Mouse (Mus musculus): ENCODE data around the gene B4galnt4. TPM values are rescaled to one million over a fixed set of nuclear protein-coding genes. Genes with fewer than 3 reads are reported as not detected.
"Not testable (repeated sequence)": the region's sequence is repeated elsewhere in the genome, so short reads cannot be mapped to it uniquely, and the experiment has no call there.

Gene B4galnt4
- 0.35 and 0.37 TPM in 2 replicates for polyA plus RNA-seq (2015; fragmentation: Nextera tagmentation; extraction: Ambion mirVana)

- Histone ChIP-seq H3K27me3 (ENCODE audit: control insufficient read depth, insufficient read depth, low read depth, low read length) (peaks cover 50% of the 10 kb centered on the region), H3K9ac (ENCODE audit: low read depth, low read length) (no peak within 1 kb of the TSS)
- WGBS (ENCODE audit: insufficient replicate concordance), result 1% methylated on average over 72 of the region's 72 CpGs
These were observed at the start of gene B4galnt4 for GRCm38 (mm10) chr7:141060426-141061242. Gene B4galnt4, plus strand, starts transcription at chr7:141061104.

GRCm38 (mm10) chr7:141011238-141011770 is 49.6 kb upstream of the B4galnt4 start:
- Histone ChIP-seq H3K4me1 (ENCODE audit: control insufficient read depth, low read depth, low read length) (peaks cover 29% of the 10 kb centered on the region), H3K36me3 (ENCODE audit: control insufficient read depth, insufficient read depth) (no peaks in the 10 kb centered on the region), H3K27me3 (ENCODE audit: control insufficient read depth, insufficient read depth, low read depth, low read length) (no peaks in the 10 kb centered on the region), H3K9ac (ENCODE audit: low read depth, low read length) (0 out of 2 replicates have a peak overlapping the region, but pooled peaks have one; percentile 33), H3K9me3 (replicated peaks; ENCODE audit: control insufficient read depth, low read length) (no peaks in the 10 kb centered on the region), H3K4me3 (ENCODE audit: low read depth, low read length) (no peak overlapping the region), H3K4me2 (ENCODE audit: low read depth, low read length) (peak overlapping the region; percentile 43; the same call in 1 of the 2 replicates), H3K27ac (ENCODE audit: low read length) (no peak overlapping the region; the same call in 1 of the 2 replicates)
- 50% methylated on average over 7 of the region's 7 CpGs for WGBS (ENCODE audit: insufficient replicate concordance)
- ATAC-seq (ENCODE audit: low read depth), result peak; percentile 14; the same call in 1 of the 2 replicates

More at GRCm38 (mm10) chr7:141060426-141061242, at the start of gene B4galnt4:
- Histone ChIP-seq H3K4me1 (ENCODE audit: control insufficient read depth, low read depth, low read length) (peaks cover 17% of the 10 kb centered on the region), H3K4me2 (ENCODE audit: low read depth, low read length) (peak within 1 kb of the TSS; percentile 71), H3K27ac (ENCODE audit: low read length) (no peak within 1 kb of the TSS), H3K4me3 (ENCODE audit: low read depth, low read length) (peak within 1 kb of the TSS; percentile 52), H3K9me3 (replicated peaks; ENCODE audit: control insufficient read depth, low read length) (no peaks in the 10 kb centered on the region), H3K36me3 (ENCODE audit: control insufficient read depth, insufficient read depth) (no peaks in the 10 kb centered on the region)
- peak; percentile 57 for ATAC-seq (ENCODE audit: low read depth)

- 64% methylated on average over 10 of the region's 10 CpGs for WGBS (ENCODE audit: insufficient replicate concordance)
These were observed 43.9 kb upstream of the B4galnt4 start for GRCm38 (mm10) chr7:141016707-141017697.

GRCm38 (mm10) chr7:141017824-141018223 is 43.1 kb upstream of the B4galnt4 start, which contains the start of gene Ifitm6:
Gene Ifitm6, minus strand, starts transcription at chr7:141017924.
- not testable (repeated sequence) for H3K4me1 ChIP-seq (ENCODE audit: control insufficient read depth, low read depth, low read length); H3K9ac ChIP-seq (ENCODE audit: low read depth, low read length); H3K4me2 ChIP-seq (ENCODE audit: low read depth, low read length); ATAC-seq (ENCODE audit: low read depth); H3K27me3 ChIP-seq (ENCODE audit: control insufficient read depth, insufficient read depth, low read depth, low read length); H3K4me3 ChIP-seq (ENCODE audit: low read depth, low read length); H3K9me3 ChIP-seq (replicated peaks; ENCODE audit: control insufficient read depth, low read length); H3K36me3 ChIP-seq (ENCODE audit: control insufficient read depth, insufficient read depth)
- WGBS (ENCODE audit: insufficient replicate concordance), result 81% methylated on average over 1 of the region's 1 CpGs
- peak within 1 kb of the TSS; percentile 42 for H3K27ac ChIP-seq (ENCODE audit: low read length)

More at GRCm38 (mm10) chr7:141016707-141017697, 43.9 kb upstream of the B4galnt4 start:
- 0 out of 2 replicates have a peak, but pooled peaks have one; percentile 17 for ATAC-seq (ENCODE audit: low read depth)
- Histone ChIP-seq H3K4me3 (ENCODE audit: low read depth, low read length) (no peak overlapping the region), H3K9ac (ENCODE audit: low read depth, low read length) (no peak overlapping the region), H3K27ac (ENCODE audit: low read length) (peak overlapping the region; percentile 42), H3K9me3 (replicated peaks; ENCODE audit: control insufficient read depth, low read length) (no peaks in the 10 kb centered on the region), H3K36me3 (ENCODE audit: control insufficient read depth, insufficient read depth) (no peaks in the 10 kb centered on the region), H3K4me2 (ENCODE audit: low read depth, low read length) (no peak overlapping the region), H3K27me3 (ENCODE audit: control insufficient read depth, insufficient read depth, low read depth, low read length) (no peaks in the 10 kb centered on the region), H3K4me1 (ENCODE audit: control insufficient read depth, low read depth, low read length) (peaks cover 1% of the 10 kb centered on the region; the same call in 1 of the 2 replicates)

GRCm38 (mm10) chr7:141019028-141019427 is 41.9 kb upstream of the B4galnt4 start:
- Histone ChIP-seq H3K27me3 (ENCODE audit: control insufficient read depth, insufficient read depth, low read depth, low read length) (no peaks in the 10 kb centered on the region), H3K9me3 (replicated peaks; ENCODE audit: control insufficient read depth, low read length) (no peaks in the 10 kb centered on the region), H3K9ac (ENCODE audit: low read depth, low read length) (no peak overlapping the region), H3K4me1 (ENCODE audit: control insufficient read depth, low read depth, low read length) (no peaks in the 10 kb centered on the region), H3K4me2 (ENCODE audit: low read depth, low read length) (no peak overlapping the region), H3K36me3 (ENCODE audit: control insufficient read depth, insufficient read depth) (no peaks in the 10 kb centered on the region), H3K4me3 (ENCODE audit: low read depth, low read length) (no peak overlapping the region), H3K27ac (ENCODE audit: low read length) (no peak overlapping the region)
- ATAC-seq (ENCODE audit: low read depth), result no peak
- 75% methylated on average over 5 of the region's 5 CpGs for WGBS (ENCODE audit: insufficient replicate concordance)

GRCm38 (mm10) chr7:141021489-141022449 is 39.1 kb upstream of the B4galnt4 start:
- H3K27me3 ChIP-seq (ENCODE audit: control insufficient read depth, insufficient read depth, low read depth, low read length), result no peaks in the 10 kb centered on the region
- no peak overlapping the region for H3K27ac ChIP-seq (ENCODE audit: low read length)
- WGBS (ENCODE audit: insufficient replicate concordance), result 55% methylated on average over 14 of the region's 14 CpGs
- H3K36me3 ChIP-seq (ENCODE audit: control insufficient read depth, insufficient read depth), result no peaks in the 10 kb centered on the region
- no peak overlapping the region for H3K4me3 ChIP-seq (ENCODE audit: low read depth, low read length)
- no peak overlapping the region for H3K9ac ChIP-seq (ENCODE audit: low read depth, low read length)
- H3K4me2 ChIP-seq (ENCODE audit: low read depth, low read length), result no peak overlapping the region
- no peaks in the 10 kb centered on the region for H3K4me1 ChIP-seq (ENCODE audit: control insufficient read depth, low read depth, low read length)
- ATAC-seq (ENCODE audit: low read depth), result peak; percentile 27; the same call in 1 of the 2 replicates
- no peaks in the 10 kb centered on the region for H3K9me3 ChIP-seq (replicated peaks; ENCODE audit: control insufficient read depth, low read length)

GRCm38 (mm10) chr7:141024865-141025838 is 35.8 kb upstream of the B4galnt4 start:
- Histone ChIP-seq H3K9me3 (replicated peaks; ENCODE audit: control insufficient read depth, low read length) (no peaks in the 10 kb centered on the region), H3K4me1 (ENCODE audit: control insufficient read depth, low read depth, low read length) (peaks cover 2% of the 10 kb centered on the region; the same call in 1 of the 2 replicates), H3K27me3 (ENCODE audit: control insufficient read depth, insufficient read depth, low read depth, low read length) (no peaks in the 10 kb centered on the region), H3K27ac (ENCODE audit: low read length) (peak overlapping the region; percentile 17), H3K9ac (ENCODE audit: low read depth, low read length) (no peak overlapping the region), H3K4me3 (ENCODE audit: low read depth, low read length) (no peak overlapping the region), H3K36me3 (ENCODE audit: control insufficient read depth, insufficient read depth) (no peaks in the 10 kb centered on the region), H3K4me2 (ENCODE audit: low read depth, low read length) (no peak overlapping the region)
- no peak for ATAC-seq (ENCODE audit: low read depth)
- 67% methylated on average over 5 of the region's 6 CpGs for WGBS (ENCODE audit: insufficient replicate concordance)
